Mouse (Mus musculus) MEL (cell line): Measurements from ENCODE around the gene Trim8.

Experiments
- CTCF ChIP-seq, 3 experiments: IDR thresholded peaks in 2 of 3; conservative IDR thresholded peaks in 1 of 3; 2 replicates each; pipeline ENCODE4 v1.5.1; 2011 to 2012; ENCODE audit warnings: low read length in 3 of 3, low read depth in 2 of 3, mild to moderate bottlenecking in 2 of 3, improper control_type of control experiment in 1 of 3, inconsistent platforms in 1 of 3, mixed read lengths in 1 of 3, moderate library complexity in 1 of 3; ENCODE audit not compliant: control insufficient read depth in 1 of 3, insufficient read depth in 1 of 3, poor library complexity in 1 of 3, severe bottlenecking in 1 of 3
- E2F4 ChIP-seq: IDR thresholded peaks from 2 replicates; pipeline ENCODE4 v1.6.1; 2011; ENCODE audit warnings: low read depth, low read length, improper control_type of control experiment, borderline replicate concordance
- EP300 ChIP-seq, 2 experiments: IDR thresholded peaks; 2 replicates each; pipeline ENCODE4 v1.6.1; 2011; ENCODE audit warnings: improper control_type of control experiment in 2 of 2, low read length in 2 of 2, low read depth in 1 of 2, mild to moderate bottlenecking in 1 of 2
- GABPA ChIP-seq: IDR thresholded peaks from 2 replicates; pipeline ENCODE4 v1.6.1; 2012; ENCODE audit warnings: low read depth, mild to moderate bottlenecking, inconsistent platforms, low read length, improper control_type of control experiment, moderate library complexity
- GATA1 ChIP-seq: IDR thresholded peaks from 2 replicates; pipeline ENCODE4 v1.6.1; 2011; ENCODE audit warnings: low read depth, low read length, improper control_type of control experiment
- MAX ChIP-seq: IDR thresholded peaks from 2 replicates; pipeline ENCODE4 v1.6.1; 2011; ENCODE audit warnings: low read length, improper control_type of control experiment
- NELFE ChIP-seq: IDR thresholded peaks from 2 replicates; pipeline ENCODE4 v1.6.1; 2011; ENCODE audit warnings: low read depth, low read length, improper control_type of control experiment
- POLR2A ChIP-seq, 2 experiments: IDR thresholded peaks; 2 replicates each; pipeline ENCODE4 v1.6.1; 2011 to 2012; ENCODE audit warnings: low read length in 2 of 2, mild to moderate bottlenecking in 2 of 2, control low read depth in 1 of 2, improper control_type of control experiment in 1 of 2, low read depth in 1 of 2, moderate library complexity in 1 of 2; ENCODE audit not compliant: control insufficient read depth in 1 of 2, insufficient read depth in 1 of 2, poor library complexity in 1 of 2
- POLR2AphosphoS5 ChIP-seq: IDR thresholded peaks from 2 replicates; pipeline ENCODE4 v1.6.1; 2012; ENCODE audit warnings: low read depth, borderline replicate concordance, mild to moderate bottlenecking, inconsistent platforms, low read length, moderate library complexity, mixed read lengths
- TAL1 ChIP-seq: IDR thresholded peaks from 2 replicates; pipeline ENCODE4 v1.6.1; 2012; ENCODE audit warnings: mild to moderate bottlenecking, inconsistent platforms, low read length, moderate library complexity, mixed read lengths
- UBTF ChIP-seq: IDR thresholded peaks from 2 replicates; pipeline ENCODE4 v1.6.1; 2012; ENCODE audit warnings: low read depth, mild to moderate bottlenecking, inconsistent platforms, low read length, improper control_type of control experiment, moderate library complexity, borderline replicate concordance; ENCODE audit not compliant: insufficient read depth

- TF ChIP-seq NELFE (peak; percentile 34; the same call in 1 of the 2 replicates), EP300 (IDR thresholded peaks at IDR 0.05; ENCODE audit: low read depth in 1 of 2, low read length in 2 of 2) (no peak; a peak in 1 of 4 replicates), MAX (no peak), UBTF (peak; percentile 82; the same call in 1 of the 2 replicates), E2F4 (no peak), POLR2AphosphoS5 (no peak), GABPA (no peak), POLR2A (IDR thresholded peaks at IDR 0.05; ENCODE audit: control insufficient read depth in 1 of 2, insufficient read depth in 1 of 2, low read depth in 1 of 2, low read length in 2 of 2, poor library complexity in 1 of 2) (peak in 1 of 2 experiments; percentile 32; a peak in 2 of 4 replicates), GATA1 (no peak), TAL1 (no peak), CTCF (IDR thresholded peaks at IDR 0.05 in 2 of 3, conservative IDR thresholded peaks at IDR 0.05 in 1 of 3; ENCODE audit: control insufficient read depth in 1 of 3, insufficient read depth in 1 of 3, low read depth in 2 of 3, low read length in 3 of 3, poor library complexity in 1 of 3, severe bottlenecking in 1 of 3) (no peak)
Observed at GRCm38 (mm10) chr19:46500581-46501341, 741 bp upstream of the Trim8 start.
